Comparison of ENCODE assay signal across 8 mouse cellular contexts in genomic region chr2:170288196-170288595, GRCm38 (mm10).
DNase-seq lines count a peak whose midpoint lies in the region; ATAC-seq and TF ChIP-seq lines count a peak whose summit lies in the region.
"Had no signal": no experiment of that assay in that cellular context is flagged by ENCODE, and none has a peak within 500 bp of the region (broad histone marks: within the 10 kb centered on the region; RNA-seq: fewer than 3 reads in every experiment).

No protein-coding gene starts in this region.

- no peaks in the 10 kb centered on the region for H3K27me3 ChIP-seq in testis, adult 2 months (ENCODE audit: control insufficient read depth, insufficient read depth, low read length)
- no peaks in the 10 kb centered on the region for H3K27me3 ChIP-seq in hindbrain, embryonic 10.5 days (ENCODE audit: insufficient read depth, poor library complexity, severe bottlenecking)
- no peaks in the 10 kb centered on the region for H3K27me3 ChIP-seq in midbrain, embryonic 11.5 days (ENCODE audit: control insufficient read depth, insufficient read depth, low read length)

- no peaks in the 10 kb centered on the region for H3K9me3 ChIP-seq in hindbrain, embryonic 10.5 days
- H3K9me3 ChIP-seq in midbrain, embryonic 11.5 days (ENCODE audit: control insufficient read depth, low read length), result no peaks in the 10 kb centered on the region
- H3K9me3 ChIP-seq: megakaryocyte, embryonic 14.5 days had no signal

- peak; percentile 26; the same call in 1 of the 2 replicates for ATAC-seq in midbrain, embryonic 11.5 days (ENCODE audit: low FRiP score)
- no peak for ATAC-seq in frontal cortex, adult (ENCODE audit: low TSS enrichment)

- peaks cover 17% of the 10 kb centered on the region for H3K4me1 ChIP-seq in testis, adult 2 months (ENCODE audit: control insufficient read depth, insufficient read depth, low read length)
- peaks cover 34% of the 10 kb centered on the region for H3K4me1 ChIP-seq in hindbrain, embryonic 10.5 days (replicated peaks)
- H3K4me1 ChIP-seq in midbrain, embryonic 11.5 days (ENCODE audit: control insufficient read depth, insufficient read depth, low read length), result peaks cover 26% of the 10 kb centered on the region

- WGBS in hindbrain, embryonic 10.5 days, result 7% methylated on average over 11 of the region's 11 CpGs
- WGBS in midbrain, embryonic 11.5 days, result 6% methylated on average over 11 of the region's 11 CpGs

- no peak for DNase-seq in testis, postnatal 10 days (ENCODE audit: low spot score)
- peak; percentile 52 for DNase-seq in hindbrain, embryonic 10.5 days (ENCODE audit: low spot score)
- peak; percentile 95 for DNase-seq in midbrain, embryonic 11.5 days (ENCODE audit: low spot score, missing footprints)
- DNase-seq in frontal cortex, postnatal 36 days (ENCODE audit: low spot score in 2 of 2), result no peak
- DNase-seq in cerebellum, adult 9-11 months, result no peak

- H3K4me2 ChIP-seq in midbrain, embryonic 11.5 days, result peak overlapping the region; percentile 46

- TF ChIP-seq CTCF in testis, adult 2 months (IDR thresholded peaks at IDR 0.05; ENCODE audit: control insufficient read depth, insufficient read depth, insufficient replicate concordance, low read depth, low read length), result no peak

- H3K27ac ChIP-seq in testis, adult 2 months (ENCODE audit: control insufficient read depth, insufficient read depth, low read depth, low read length), result no peak overlapping the region
- peak overlapping the region; percentile 87 for H3K27ac ChIP-seq in hindbrain, embryonic 10.5 days
- peak overlapping the region; percentile 55 for H3K27ac ChIP-seq in midbrain, embryonic 11.5 days (ENCODE audit: low read depth, low read length)

- H3K4me3 ChIP-seq in testis, adult 2 months (ENCODE audit: control insufficient read depth, low read depth, low read length), result peak overlapping the region; percentile 46
- H3K4me3 ChIP-seq in hindbrain, embryonic 10.5 days, result peak overlapping the region; percentile 51
- H3K4me3 ChIP-seq in midbrain, embryonic 11.5 days (ENCODE audit: low read depth, low read length), result no peak overlapping the region

- TF ChIP-seq POLR2A in testis, adult 2 months (IDR thresholded peaks at IDR 0.05; ENCODE audit: control insufficient read depth, low read depth, low read length), result no peak

- peak overlapping the region; percentile 46 for H3K9ac ChIP-seq in midbrain, embryonic 11.5 days (ENCODE audit: low read length)

- H3K36me3 ChIP-seq in testis, adult 2 months (ENCODE audit: control insufficient read depth, insufficient read depth, low read length), result no peaks in the 10 kb centered on the region
- no peaks in the 10 kb centered on the region for H3K36me3 ChIP-seq in hindbrain, embryonic 10.5 days
- no peaks in the 10 kb centered on the region for H3K36me3 ChIP-seq in midbrain, embryonic 11.5 days (ENCODE audit: control insufficient read depth, insufficient read depth, low read length)

Comparison
In these comparisons a context has a peak if more than half of its experiments do, and no peak if none do; other contexts are left out.
1. DNase-seq: peak in hindbrain, embryonic 10.5 days (single experiment) and midbrain, embryonic 11.5 days (single experiment); none in testis, postnatal 10 days (single experiment), frontal cortex, postnatal 36 days (0 of 2) and cerebellum, adult 9-11 months (single experiment).